Mouse (Mus musculus) spleen, adult 2 months (tissue): ENCODE results near the gene Icos. TPM values are rescaled to one million over a fixed set of nuclear protein-coding genes. Genes with fewer than 3 reads are reported as not detected.

Experiments used
- DNase-seq, 2 experiments: peaks; one replicate each; pipeline versions ENCODE4 v3.0.0 to v3.0.0-alpha.2; 2012 to 2021; ENCODE audit warnings: low spot score in 2 of 2, low read depth in 1 of 2
- H3K27ac ChIP-seq: fragments of 200-500 bp; 2 replicates; pipeline ENCODE4 v1.5.1; 2012; ENCODE audit warnings: low read length, inconsistent platforms; ENCODE audit not compliant: insufficient read depth
- H3K27me3 ChIP-seq: fragments of 200-500 bp; 2 replicates; pipeline ENCODE4 v1.6.1; 2012; ENCODE audit warnings: mild to moderate bottlenecking, moderate library complexity, low read length, inconsistent platforms; ENCODE audit not compliant: control insufficient read depth, insufficient read depth
- H3K36me3 ChIP-seq: fragments of 200-500 bp; 2 replicates; pipeline ENCODE4 v1.6.1; 2012; ENCODE audit warnings: mild to moderate bottlenecking, low read length, inconsistent platforms; ENCODE audit not compliant: control insufficient read depth, insufficient read depth
- H3K4me1 ChIP-seq: fragments of 200-500 bp; 2 replicates; pipeline ENCODE4 v1.6.1; 2011; ENCODE audit warnings: inconsistent platforms; ENCODE audit not compliant: control insufficient read depth, insufficient read depth, insufficient read length
- H3K4me3 ChIP-seq: fragments of 200-500 bp; 2 replicates; pipeline ENCODE4 v1.5.1; 2011; ENCODE audit warnings: mild to moderate bottlenecking, inconsistent platforms; ENCODE audit not compliant: insufficient read depth, insufficient read length; ENCODE audit errors: extremely low read depth
- CTCF ChIP-seq: fragments of 200-500 bp; IDR thresholded peaks from 2 replicates; pipeline ENCODE4 v1.5.1; 2011; ENCODE audit warnings: mild to moderate bottlenecking, inconsistent platforms; ENCODE audit not compliant: insufficient read depth, insufficient read length, insufficient replicate concordance; ENCODE audit errors: extremely low read depth
- POLR2A ChIP-seq: fragments of 200-500 bp; IDR thresholded peaks from 2 replicates; pipeline ENCODE4 v1.6.1; 2011; ENCODE audit warnings: low read depth, low read length, inconsistent platforms
- WGBS: fragments of 180-500 bp; shearing (Covaris S2); methylation state at CpG from one replicate; pipeline ENCODE4 v1.1.7; 2018; 5-methylcytosine and 5-hydroxymethylcytosine counted together
- polyA plus RNA-seq: library from polyadenylated mRNA; depleted of rRNA; stranded (reverse); fragments of >200 nt; gene quantifications from 2 replicates; pipeline ENCODE4 v1.2.3, GENCODE M21; 2012; rRNA removed

The Icos gene
- polyA plus RNA-seq, 1 experiment, result 2.2 TPM

DNA sequence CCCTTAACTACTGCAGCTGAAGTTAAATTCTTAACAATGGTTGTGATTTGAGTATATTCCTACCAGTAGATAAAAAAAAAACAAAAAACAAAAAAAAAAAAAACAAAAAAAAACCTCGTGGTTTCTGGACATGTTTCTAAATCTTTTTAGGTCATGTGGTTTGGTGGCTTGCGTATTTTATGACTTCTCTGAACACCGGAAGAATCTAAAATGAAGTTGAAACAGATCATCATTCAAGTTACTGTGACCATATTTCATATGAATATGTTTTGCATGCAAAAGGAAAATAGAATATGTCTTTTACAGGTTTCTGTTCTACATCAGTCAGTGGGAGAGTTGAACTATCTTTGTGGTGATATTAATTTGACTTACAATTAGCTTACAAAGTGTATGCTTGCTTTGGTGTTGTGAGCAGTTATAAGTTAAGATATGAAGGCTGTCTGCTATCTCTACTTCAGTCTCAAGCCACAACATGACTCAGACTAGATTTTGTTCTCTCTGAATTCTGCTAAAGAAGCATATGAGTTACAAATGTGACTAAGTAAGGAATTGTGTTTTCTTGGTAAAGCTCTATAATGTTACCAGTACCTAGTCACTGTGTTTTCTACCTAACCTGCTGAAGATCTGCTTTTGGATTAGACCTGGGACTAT lies 68.5 kb downstream of the Icos start:
- Histone ChIP-seq H3K27me3 (no peaks in the 10 kb centered on the region), H3K36me3 (no peaks in the 10 kb centered on the region), H3K4me1 (no peaks in the 10 kb centered on the region; the same call in 1 of the 2 replicates), H3K4me3 (no peak overlapping the region), H3K27ac (no peak overlapping the region)
- no peak for TF ChIP-seq POLR2A
- TF ChIP-seq CTCF, result no peak
- DNase-seq, result no peak
- WGBS, result 19% methylated on average over 3 of the region's 3 CpGs

DNA sequence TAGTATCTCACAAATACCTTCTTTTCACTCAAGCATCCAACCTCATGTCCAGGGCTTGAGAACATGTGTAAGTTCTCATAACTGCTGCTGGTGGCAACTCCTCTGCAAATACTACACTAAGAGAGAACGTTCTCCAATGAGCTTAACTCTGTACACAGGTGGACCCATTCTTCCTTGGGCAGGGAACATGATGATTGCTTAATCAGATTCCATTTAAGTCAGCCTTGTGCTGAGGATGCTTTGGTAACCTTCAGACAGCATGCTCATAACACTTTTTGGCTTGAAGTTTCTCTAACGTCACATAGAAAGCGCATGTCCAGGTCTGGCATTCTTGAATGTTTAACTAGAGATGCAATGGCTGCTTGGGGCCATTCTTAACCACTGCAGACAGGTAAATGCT lies 69.6 kb downstream of the Icos start:
- no peaks in the 10 kb centered on the region for H3K27me3 ChIP-seq
- WGBS, result 87% methylated on average over 3 of the region's 3 CpGs
- TF ChIP-seq POLR2A (no peak), CTCF (no peak)
- no peaks in the 10 kb centered on the region for H3K36me3 ChIP-seq
- H3K4me1 ChIP-seq, result no peaks in the 10 kb centered on the region; the same call in 1 of the 2 replicates
- no peak overlapping the region for H3K4me3 ChIP-seq
- H3K27ac ChIP-seq, result no peak overlapping the region
- DNase-seq, result no peak

Other genes with a start within 250 kb of the Icos start
- gene Ctla4, start 90.9 kb upstream of the Icos start, polyA plus RNA-seq, result 2.4 and 2.7 TPM in 2 replicates